Mouse (Mus musculus): ENCODE measurements around the gene Lmo3.

GRCm38 (mm10) chr6:138597016-138597415 lies 15.2 kb upstream of the Lmo3 start:
- TF ChIP-seq E2F4 (IDR thresholded peaks at IDR 0.05; ENCODE audit: insufficient replicate concordance, low read depth, low read length) = no peak
- TF ChIP-seq POLR2A (IDR thresholded peaks at IDR 0.05; ENCODE audit: low read depth, low read length) = no peak
- TF ChIP-seq MAX (IDR thresholded peaks at IDR 0.05; ENCODE audit: low read length) = no peak
- no peak for TF ChIP-seq TCF12 (IDR thresholded peaks at IDR 0.05; ENCODE audit: low read depth, low read length)
